Mouse (Mus musculus): ENCODE data around the gene Vmn1r221.
"Not testable (repeated sequence)": the region's sequence is repeated elsewhere in the genome, so short reads cannot be mapped to it uniquely, and the experiment has no call there.

DNA sequence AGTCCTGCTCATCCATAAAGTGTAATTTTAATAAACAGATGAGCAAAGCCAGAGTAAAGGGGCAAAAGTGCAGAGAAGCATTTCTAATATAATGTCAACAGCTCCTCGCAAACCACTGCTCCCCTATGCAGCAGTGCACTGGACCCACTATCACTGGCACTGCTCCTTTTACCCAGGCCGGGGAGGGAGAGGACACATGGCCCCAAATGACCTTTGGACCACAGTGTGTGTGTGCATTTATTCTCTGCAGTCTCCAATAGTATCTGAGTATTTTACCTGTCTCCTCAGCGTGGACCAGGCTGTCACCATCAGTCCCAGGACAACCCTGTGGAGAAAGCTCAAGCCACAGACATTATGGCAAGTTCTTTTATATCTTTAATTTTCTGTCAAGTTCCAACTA is 54.7 kb downstream of the Vmn1r221 start:
- not testable (repeated sequence) for TF ChIP-seq POLR2A (IDR thresholded peaks at IDR 0.05; ENCODE audit: control insufficient read depth, extremely low read depth, insufficient read depth, low read length, poor library complexity); CTCF (IDR thresholded peaks at IDR 0.05; ENCODE audit: borderline replicate concordance, control insufficient read depth, extremely low read depth, insufficient read depth, low read length, poor library complexity)

Data from thymus, adult 2 months (tissue).